Mouse (Mus musculus) heart, adult 11 months (tissue): Measurements from ENCODE around the gene Agfg1.

ENCODE experiments used
- DNase-seq: peaks from one replicate; pipeline ENCODE4 v3.0.0; 2022

The Agfg1 gene

DNA sequence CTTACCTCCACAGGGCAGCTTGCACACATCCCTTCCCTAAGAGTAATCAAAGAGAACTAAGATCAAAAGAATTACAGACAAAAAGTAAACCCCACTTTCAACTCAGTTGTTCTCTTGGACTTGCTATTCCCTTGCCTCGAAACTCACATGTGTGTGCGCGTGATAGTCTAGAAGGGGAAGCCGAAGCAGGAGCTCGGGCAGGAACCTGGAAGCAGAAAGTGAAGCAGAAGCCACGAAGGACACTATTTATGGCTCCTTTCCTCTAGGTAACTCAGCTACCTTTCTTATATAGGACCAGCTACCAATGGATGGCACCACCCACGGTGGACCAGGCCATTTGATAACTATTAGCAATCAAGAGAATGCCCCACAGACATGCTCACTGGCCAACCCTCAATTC lies 13.5 kb upstream of the Agfg1 start:
- peak; percentile 76 for DNase-seq

- DNase-seq, result peak; percentile 42
Measured at GRCm38 (mm10) chr1:82826911-82827310, 12.4 kb upstream of the Agfg1 start.

DNA sequence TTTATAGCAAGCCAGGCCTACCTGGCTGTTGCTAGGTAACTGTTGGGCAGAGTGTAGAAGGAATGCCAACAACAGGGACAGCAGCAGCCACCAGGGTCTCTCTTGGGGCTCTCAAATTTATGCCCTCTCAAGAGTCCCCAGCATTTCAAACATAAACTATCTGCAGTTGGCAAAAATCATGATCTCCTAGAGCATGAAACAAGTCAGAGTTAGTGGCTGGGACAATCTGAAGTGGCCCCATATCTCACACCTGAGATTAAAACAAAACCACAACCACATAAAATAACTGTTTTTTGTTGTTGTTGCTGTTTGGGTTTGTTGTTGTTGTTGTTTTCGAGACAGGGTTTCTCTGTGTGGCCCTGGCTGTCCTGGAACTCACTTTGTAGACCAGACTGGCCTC lies 8.5 kb upstream of the Agfg1 start:
- peak; percentile 37 for DNase-seq

DNA sequence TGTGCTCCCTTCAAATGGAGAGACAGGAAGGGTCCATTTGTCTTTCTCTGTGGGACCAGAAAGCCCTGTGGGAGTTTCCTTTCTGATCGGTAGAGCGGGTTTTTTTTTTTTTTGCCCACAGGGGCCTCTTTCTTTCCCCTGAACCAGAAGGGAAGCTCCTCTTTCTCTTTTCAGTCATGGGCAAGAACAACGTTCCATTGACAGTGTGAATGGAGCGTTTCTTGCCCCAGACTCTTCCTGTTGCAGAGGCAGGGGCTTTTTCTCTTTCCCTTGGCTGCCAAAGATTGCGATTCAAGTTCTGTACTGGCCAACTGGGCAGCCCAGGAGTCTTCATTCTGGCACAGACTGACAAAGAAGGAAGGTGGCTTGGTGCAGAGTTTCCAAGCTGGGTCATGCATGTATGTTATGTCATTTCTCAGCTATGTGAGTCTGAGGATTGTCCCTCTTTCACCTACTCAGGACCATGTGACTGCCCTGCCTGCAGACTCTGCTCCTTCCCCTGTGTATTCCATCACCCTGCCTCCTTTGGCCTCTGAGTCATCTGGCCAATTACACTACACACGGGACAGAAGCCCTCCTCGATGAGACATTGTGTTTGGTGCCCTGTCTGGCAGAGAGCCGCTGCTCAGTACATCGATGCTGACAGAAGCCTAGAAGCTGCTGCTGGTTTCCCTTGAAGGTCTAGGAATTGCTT lies 7.6 kb upstream of the Agfg1 start:
- peak; percentile 87 for DNase-seq

DNA sequence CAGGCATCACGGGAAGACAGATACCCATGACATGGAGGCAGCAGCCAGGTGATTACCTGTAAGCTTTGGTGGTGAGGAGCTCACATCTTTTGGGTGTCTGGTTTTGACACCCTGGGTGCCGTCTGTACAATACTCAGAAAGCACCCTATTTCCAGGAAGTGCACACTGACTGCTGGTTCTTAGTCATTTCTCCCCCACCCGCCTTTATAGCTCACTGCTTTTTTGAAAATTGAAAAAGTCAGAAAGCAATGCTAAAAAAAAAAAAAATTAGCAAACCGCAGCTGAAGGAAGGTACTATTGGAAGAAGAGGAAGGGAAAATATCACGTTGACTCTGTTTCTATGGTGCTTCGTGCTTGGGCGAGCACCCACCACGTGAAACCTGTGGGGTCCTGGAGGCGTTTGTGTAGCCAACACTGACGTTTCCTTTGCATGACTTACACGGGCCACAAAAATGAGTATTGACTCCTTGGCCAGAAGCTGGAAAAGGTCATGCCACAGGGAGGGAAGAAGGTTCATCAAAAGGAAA lies 6.7 kb upstream of the Agfg1 start:
- peak; percentile 85 for DNase-seq

DNA sequence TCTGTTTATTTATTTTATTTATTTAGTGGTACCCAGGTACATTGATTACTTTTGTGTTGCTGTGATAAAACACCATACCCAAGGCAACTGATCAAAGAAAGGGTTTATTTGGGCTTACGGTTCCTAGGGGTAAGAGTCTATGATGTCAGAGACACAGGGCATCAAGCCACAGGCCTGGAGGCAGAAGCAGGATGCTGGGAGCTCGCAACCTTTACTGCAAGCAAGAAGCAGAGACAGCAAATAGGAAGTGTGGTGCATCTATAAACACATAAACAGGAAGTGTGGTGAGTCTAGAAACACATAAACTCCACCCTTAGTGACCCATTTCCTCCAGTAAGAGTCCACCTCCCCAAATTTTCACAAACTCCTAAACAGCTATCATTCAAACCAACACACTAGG lies 5.8 kb upstream of the Agfg1 start:
- DNase-seq, result peak; percentile 69

DNA sequence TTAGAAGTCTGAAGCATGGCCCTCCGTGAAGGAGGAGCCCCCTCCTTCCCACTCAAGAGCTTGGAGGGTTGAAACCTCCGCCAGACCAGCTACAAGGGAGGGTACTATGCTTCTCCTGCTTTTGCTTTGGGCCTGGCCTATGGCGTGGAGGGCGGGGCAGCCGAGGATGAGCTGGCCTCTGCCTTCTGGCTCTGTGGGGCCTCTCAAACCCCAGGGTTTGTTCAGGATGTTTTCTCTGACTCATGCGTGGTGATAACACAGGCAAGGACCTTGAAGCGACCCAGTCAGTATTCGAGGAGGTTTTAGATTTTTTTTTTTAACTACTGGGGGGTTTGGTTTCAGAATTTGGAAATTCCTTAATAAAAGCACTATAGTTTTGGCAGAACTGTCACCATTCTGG lies 4.7 kb upstream of the Agfg1 start:
- peak; percentile 91 for DNase-seq

- peak; percentile 76 for DNase-seq
Measured at GRCm38 (mm10) chr1:82836342-82837217, 2.7 kb upstream of the Agfg1 start.

DNA sequence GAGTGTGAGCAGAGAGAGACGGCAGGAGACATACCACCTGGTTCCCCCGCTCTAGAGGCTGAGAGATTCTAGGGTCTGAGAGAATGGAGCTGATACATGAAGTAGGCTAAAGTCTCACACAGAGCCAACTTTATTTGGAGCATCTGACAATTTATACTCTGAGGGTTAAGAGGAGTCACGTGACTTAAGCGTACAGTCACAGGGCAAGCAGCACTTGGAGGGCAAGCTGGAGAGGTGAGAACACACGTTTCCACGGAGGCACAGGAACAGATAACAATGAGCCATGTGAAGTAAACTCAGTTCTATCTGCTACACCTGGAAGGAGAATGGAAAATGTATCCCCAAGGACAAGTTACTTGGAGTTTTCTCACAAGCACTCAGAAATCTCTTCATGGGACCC lies 1.7 kb upstream of the Agfg1 start:
- DNase-seq, result peak; percentile 52

GRCm38 (mm10) chr1:82838469-82839295 lies 601 bp upstream of the Agfg1 start:
- peak; percentile 56 for DNase-seq

GRCm38 (mm10) chr1:82839614-82840421 lies 535 bp downstream of the Agfg1 start:
- DNase-seq, result no peak

- no peak for DNase-seq
Measured at GRCm38 (mm10) chr1:82855729-82856128, 16.4 kb downstream of the Agfg1 start.

DNA sequence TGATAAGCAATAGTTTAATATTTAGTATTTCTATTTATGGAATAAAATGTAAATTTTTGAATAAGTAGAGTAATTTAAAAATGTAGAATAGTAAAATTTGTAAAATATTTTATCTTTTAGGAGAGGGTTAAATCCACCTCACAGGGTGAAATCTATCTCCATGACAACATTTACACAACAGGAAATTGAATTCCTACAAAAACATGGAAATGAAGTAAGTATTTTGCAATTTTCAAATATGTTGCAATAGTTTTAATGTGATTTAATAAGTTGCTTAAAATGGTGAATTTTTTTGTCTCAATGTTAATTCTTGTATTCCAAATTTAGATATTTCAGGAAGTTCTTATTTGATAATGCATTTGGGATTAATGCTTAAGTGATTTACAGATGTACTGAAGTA lies 19.0 kb downstream of the Agfg1 start:
- DNase-seq, result no peak

- DNase-seq, result no peak
Measured at GRCm38 (mm10) chr1:82860391-82860790, 21.1 kb downstream of the Agfg1 start.

DNA sequence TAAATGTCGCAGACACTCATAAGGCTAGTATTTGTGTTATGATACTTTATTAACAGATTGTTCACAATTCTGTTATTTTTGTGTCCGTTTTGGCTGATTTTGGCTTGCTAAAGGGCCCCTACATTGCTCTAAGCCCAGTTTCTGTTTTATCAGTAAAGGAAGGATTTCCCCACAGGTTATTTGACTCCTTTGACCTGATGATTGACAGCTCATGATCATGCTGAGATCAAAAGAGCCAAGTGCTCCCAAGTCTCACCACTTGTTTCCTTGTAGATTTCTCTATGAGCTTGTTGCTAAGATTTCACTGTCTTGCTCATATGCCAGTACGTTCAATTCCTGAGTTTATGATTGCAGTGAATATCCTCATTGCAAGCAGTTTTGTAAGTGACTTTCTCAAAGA lies 30.9 kb downstream of the Agfg1 start:
- DNase-seq, result no peak

DNA sequence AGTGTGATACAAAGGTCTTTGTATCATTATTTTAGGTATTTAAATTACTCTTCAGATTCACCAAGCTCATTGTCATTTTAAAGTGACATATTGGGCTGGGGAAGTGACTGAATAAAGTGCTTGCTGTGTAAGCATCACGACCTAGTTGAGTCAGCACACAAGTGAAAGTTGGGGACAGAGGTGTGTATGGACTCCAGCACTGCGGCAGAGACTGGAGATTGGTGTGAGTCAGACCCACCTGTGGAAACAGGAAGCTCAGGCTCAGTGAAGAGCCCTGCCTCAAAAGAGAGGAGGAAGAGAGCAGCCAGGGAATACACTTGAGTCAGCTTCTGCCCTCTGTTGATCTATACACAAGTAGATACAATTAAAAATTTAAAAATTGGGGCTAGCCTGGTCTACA lies 39.9 kb downstream of the Agfg1 start:
- DNase-seq, result no peak

DNA sequence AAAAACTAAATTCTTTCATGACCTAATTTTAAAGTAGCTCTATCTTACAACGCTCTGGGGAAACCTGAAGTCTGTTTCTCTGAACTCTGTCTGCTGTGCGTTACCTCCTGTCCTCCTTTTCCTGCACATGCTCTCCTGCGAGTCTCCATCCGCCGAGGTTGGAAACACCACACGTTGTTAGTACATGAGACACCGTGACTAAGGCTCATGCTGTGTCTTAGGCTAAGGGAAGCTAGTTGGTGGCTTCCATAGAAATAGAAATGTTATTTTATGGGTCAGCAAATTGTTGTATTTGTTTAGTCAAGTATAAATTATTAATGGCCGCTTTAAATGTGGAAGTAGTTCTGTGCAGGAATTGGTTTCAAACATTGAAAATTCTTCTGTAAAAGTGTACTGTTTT lies 40.9 kb downstream of the Agfg1 start:
- DNase-seq, result no peak

DNA sequence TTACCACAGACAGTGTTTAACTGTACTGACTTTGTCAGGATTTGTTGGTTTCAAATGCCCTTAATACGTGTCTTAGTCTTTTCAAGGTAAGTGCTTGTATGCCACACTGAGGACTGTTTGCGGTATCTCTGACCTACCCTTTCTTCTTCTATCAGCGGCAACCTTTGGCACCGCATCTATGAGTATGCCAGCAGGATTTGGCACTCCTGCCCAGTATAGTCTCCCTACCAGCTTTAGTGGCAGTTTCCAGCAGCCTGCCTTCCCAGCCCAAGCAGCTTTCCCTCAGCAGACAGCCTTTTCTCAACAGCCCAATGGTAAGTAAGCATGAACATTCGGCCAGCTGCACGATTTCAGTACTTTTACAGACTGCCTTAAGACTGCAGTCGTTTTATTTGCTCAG lies 54.0 kb downstream of the Agfg1 start:
- no peak for DNase-seq

DNA sequence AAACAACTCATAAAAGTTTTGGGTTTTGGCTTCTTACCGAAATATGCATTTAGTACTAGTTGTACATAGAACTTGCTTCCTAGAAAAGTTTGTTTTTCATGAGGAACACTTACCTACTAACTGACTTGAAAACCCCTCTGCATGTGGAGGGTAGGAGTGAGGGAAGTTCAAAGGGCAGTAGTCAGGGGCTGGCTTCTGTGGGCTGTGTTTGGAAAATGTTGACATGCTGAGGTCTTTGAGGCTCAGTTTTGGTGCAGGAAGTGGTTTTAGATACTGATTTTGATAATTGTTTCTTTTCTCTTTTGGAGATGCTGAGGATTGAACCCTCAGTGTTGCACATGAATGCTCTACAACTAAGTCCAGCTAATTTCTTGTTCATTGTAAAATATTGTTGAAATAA lies 61.3 kb downstream of the Agfg1 start:
- DNase-seq, result no peak

- DNase-seq, result no peak
Measured at GRCm38 (mm10) chr1:82901201-82901600, 61.9 kb downstream of the Agfg1 start.

GRCm38 (mm10) chr1:82905886-82906285 lies 66.6 kb downstream of the Agfg1 start:
- no peak for DNase-seq

GRCm38 (mm10) chr1:82913025-82913424 lies 73.7 kb downstream of the Agfg1 start, which contains the start of gene A030005L19Rik:
Gene A030005L19Rik (plus strand): TSS chr1:82913325.
- no peak for DNase-seq
